Mouse (Mus musculus) adrenal gland, adult (tissue): ENCODE data around the gene Foxj3.

Source experiments
- DNase-seq, 2 experiments: peaks; one replicate each; pipeline ENCODE4 v3.0.0; 2022 to 2023; ENCODE audit warnings: low spot score in 1 of 2; ENCODE audit not compliant: inconsistent age in 2 of 2

The Foxj3 gene

DNA sequence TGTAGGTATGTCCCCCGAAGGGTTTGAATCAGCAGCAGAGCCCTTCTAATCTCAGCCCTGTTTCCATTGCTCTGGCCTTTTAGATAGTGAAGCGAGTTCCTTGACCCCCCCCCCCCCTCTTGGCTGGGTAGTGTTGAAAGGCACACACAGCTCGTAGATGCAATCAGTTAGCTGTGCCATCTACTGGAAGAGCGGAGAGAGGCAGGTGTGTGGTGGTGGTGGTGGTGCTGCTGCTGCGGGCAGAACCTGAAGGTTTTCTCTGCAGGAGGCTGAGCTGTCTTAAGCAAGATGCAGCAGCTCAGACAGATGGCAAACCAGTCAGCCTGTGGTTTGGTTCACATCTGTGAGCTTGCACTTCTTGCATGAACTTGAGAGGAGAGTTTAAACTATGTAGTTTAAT, 135.9 kb downstream of the Foxj3 start:
- no peak for DNase-seq
